Mouse (Mus musculus) B cell, adult 62 days (primary cell): ENCODE results near the gene Smad6. TPM values are rescaled to one million over a fixed set of nuclear protein-coding genes. Genes with fewer than 3 reads are reported as not detected.

Experiments
- total RNA-seq: library from RNA; stranded (reverse); gene quantifications from 4 replicates; pipeline ENCODE4 v1.2.4, GENCODE M21; 2023

Gene Smad6
- total RNA-seq = 0.19 TPM in 1 of 4 replicates, not detected in the others

DNA sequence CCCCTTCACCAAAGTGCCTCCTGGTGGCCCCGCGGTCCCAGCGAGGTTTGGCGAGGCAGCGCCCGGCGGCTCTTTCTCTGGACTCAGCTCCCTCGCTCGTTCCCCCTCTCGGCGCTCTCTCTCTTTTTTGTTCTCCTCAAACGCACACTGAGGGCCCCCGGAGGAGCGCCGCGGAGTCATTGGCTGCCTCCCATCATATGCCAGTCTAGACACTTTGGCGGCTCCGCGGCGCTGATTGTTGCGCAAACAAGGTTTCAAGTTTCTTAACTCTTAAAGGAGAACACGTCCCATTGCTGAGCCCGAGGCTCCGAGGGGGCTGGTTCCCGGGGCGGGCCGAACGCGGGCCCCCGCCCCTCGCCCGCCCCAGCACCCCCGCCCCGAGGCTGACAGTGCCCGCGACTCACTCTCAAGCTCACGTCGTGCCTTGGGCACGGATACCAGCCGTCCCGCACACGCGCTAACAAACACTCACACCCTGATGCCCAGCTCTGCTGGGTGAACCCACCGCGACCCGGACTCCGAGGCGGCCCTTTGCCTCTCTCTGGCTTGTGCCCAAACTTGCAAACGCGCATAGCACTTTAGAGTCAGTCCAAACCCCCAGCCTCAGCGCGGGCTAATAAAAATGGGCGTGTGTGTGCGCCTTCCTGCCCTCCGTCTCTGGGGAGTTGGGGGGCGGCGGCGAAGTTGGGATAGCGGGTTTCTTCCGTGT lies at the start of gene Smad6:
Smad6 (minus strand) TSS at position 207 of the 709 bp plus-strand sequence.

Other genes with a start within 250 kb of the Smad6 start
- not detected in 4 replicates for gene Lctl, start 95.1 kb upstream of the Smad6 start, total RNA-seq
- gene Zwilch, start 151.0 kb upstream of the Smad6 start, total RNA-seq = 3.9 to 7.5 TPM (median 5.3 TPM) in 4 replicates
- gene Rpl4, start 151.3 kb upstream of the Smad6 start, total RNA-seq = 1,803 to 1,818 TPM (median 1,809 TPM) in 4 replicates
- gene Snapc5, start 157.2 kb upstream of the Smad6 start, total RNA-seq = 19.4 to 22.4 TPM (median 20.7 TPM) in 4 replicates
- gene Uchl4, start 213.1 kb upstream of the Smad6 start, total RNA-seq = 2.0 to 3.7 TPM (median 2.4 TPM) in 4 replicates
- 142 to 150 TPM (median 148 TPM) in 4 replicates for gene Map2k1, start 231.6 kb upstream of the Smad6 start, total RNA-seq